Mouse (Mus musculus): ENCODE data around the gene Atf2. TPM values are rescaled to one million over a fixed set of nuclear protein-coding genes. Genes with fewer than 3 reads are reported as not detected.

Atf2 gene
- total RNA-seq, 2 experiments from 2014 or later, result 146 to 151 TPM

GRCm38 (mm10) chr2:73782371-73782905 is 110.0 kb downstream of the Atf2 start:
- DNase-seq (ENCODE audit: extremely low spot score in 1 of 2, low spot score in 2 of 2), result no peak
- intact Hi-C loops (cut with DNase I), result no loop called here

GRCm38 (mm10) chr2:73780321-73781010 is 112.0 kb downstream of the Atf2 start:
- intact Hi-C loops (cut with DNase I), result no loop called here
- no peak for DNase-seq (ENCODE audit: extremely low spot score in 1 of 2, low spot score in 2 of 2)

- no peak for DNase-seq (ENCODE audit: extremely low spot score in 1 of 2, low spot score in 2 of 2)
- intact Hi-C loops (cut with DNase I), result loop anchor here (5.0 to 10.0 kb wide), 2 partner anchors 103 to 195 kb away; partner anchors contain the start of gene Chrna1
Measured at GRCm38 (mm10) chr2:73779796-73780195, 112.6 kb downstream of the Atf2 start.

- intact Hi-C loops (cut with DNase I), result loop anchor here (5.0 to 10.0 kb wide), 2 partner anchors 103 to 194 kb away; partner anchors contain the start of gene Chrna1
- no peak for DNase-seq (ENCODE audit: extremely low spot score in 1 of 2, low spot score in 2 of 2)
Measured at GRCm38 (mm10) chr2:73779016-73779595, 113.3 kb downstream of the Atf2 start.

GRCm38 (mm10) chr2:73776936-73777335 is 115.5 kb downstream of the Atf2 start:
- intact Hi-C loops (cut with DNase I), result loop anchor here (5.0 to 10.0 kb wide), 2 partner anchors 105 to 192 kb away; partner anchors contain the start of gene Chrna1
- no peak for DNase-seq (ENCODE audit: extremely low spot score in 1 of 2, low spot score in 2 of 2)

- DNase-seq (ENCODE audit: extremely low spot score in 1 of 2, low spot score in 2 of 2), result no peak
- intact Hi-C loops (cut with DNase I), result loop anchor here (5.0 to 10.0 kb wide), 2 partner anchors 107 to 191 kb away; partner anchors contain the start of gene Chrna1
Measured at GRCm38 (mm10) chr2:73775683-73776310, 116.6 kb downstream of the Atf2 start.

- intact Hi-C loops (cut with DNase I), result loop anchor here (5.0 to 10.0 kb wide), 2 partner anchors 107 to 190 kb away; partner anchors contain the start of gene Chrna1
- DNase-seq (ENCODE audit: extremely low spot score in 1 of 2, low spot score in 2 of 2), result peak; percentile 82 to 87
Measured at GRCm38 (mm10) chr2:73774786-73775682, 117.4 kb downstream of the Atf2 start, which contains the start of gene Chn1. Chn1 (minus strand) TSS chr2:73775346.

- intact Hi-C loops (cut with DNase I), result loop anchor here (10.0 kb wide), 1 partner anchor 188 kb away; the partner anchor contains the start of gene Chrna1
- no peak for DNase-seq (ENCODE audit: extremely low spot score in 1 of 2, low spot score in 2 of 2)
Measured at GRCm38 (mm10) chr2:73772945-73773344, 119.5 kb downstream of the Atf2 start.

GRCm38 (mm10) chr2:73768669-73769068 is 123.8 kb downstream of the Atf2 start:
- intact Hi-C loops (cut with DNase I), result no loop called here
- DNase-seq (ENCODE audit: extremely low spot score in 1 of 2, low spot score in 2 of 2), result no peak

Other genes starting within 250 kb of the Atf2 start
- 100 to 1,000 TPM; 695 to 715 TPM for gene Chn1, start 117.3 kb downstream of the Atf2 start, total RNA-seq (2021)
- 100 to 1,000 TPM; 615 to 663 TPM for gene Atp5g3, start 18.7 kb upstream of the Atf2 start, total RNA-seq (2021)